Mouse (Mus musculus): Measurements from ENCODE around the gene Med16. TPM values are rescaled to one million over a fixed set of nuclear protein-coding genes. Genes with fewer than 3 reads are reported as not detected.

The Med16 gene
- polyA plus RNA-seq, 1 experiment from 2014 or later: 45.7 TPM

DNA sequence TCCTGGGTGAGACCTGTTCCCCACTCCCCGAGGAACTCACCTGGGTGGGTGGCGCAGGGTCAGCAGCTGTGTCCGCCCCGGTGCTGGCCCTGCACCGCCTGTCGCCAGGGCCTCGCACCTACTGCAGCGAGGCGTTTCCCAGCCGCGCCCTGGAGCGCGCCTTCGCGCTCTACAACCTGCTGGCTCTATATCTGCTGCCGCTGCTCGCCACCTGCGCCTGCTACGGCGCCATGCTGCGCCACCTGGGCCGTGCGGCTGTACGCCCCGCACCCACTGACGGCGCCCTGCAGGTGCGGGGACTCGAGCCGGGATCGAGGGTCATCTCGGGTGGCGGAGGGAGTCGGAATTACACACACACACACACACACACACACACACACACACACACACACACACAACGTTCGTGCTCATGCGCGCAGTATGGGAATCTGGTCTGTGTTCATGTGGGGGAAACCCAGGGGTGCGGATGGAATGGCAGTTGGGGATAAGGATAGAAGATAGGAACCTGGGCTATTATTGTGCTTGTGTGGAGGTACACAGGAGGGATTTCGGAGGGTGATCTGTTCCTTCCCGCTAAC lies 12.3 kb upstream of the Med16 start, which contains the start of gene R3hdm4:
R3hdm4 (minus strand) TSS at position 251 of the 578 bp plus-strand sequence.
- Histone ChIP-seq H3K4me1 (ENCODE audit: control insufficient read depth, insufficient read depth, low read length) (peaks cover 25% of the 10 kb centered on the region), H3K36me3 (ENCODE audit: control insufficient read depth, insufficient read depth, low read length) (no peaks in the 10 kb centered on the region), H3K9ac (ENCODE audit: low read length) (peak within 1 kb of the TSS; percentile 20), H3K27me3 (ENCODE audit: control insufficient read depth, insufficient read depth, low read length) (peaks cover 62% of the 10 kb centered on the region), H3K4me2 (peak within 1 kb of the TSS; percentile 28), H3K9me3 (ENCODE audit: control insufficient read depth, low read length) (no peaks in the 10 kb centered on the region), H3K4me3 (ENCODE audit: low read depth, low read length) (peak within 1 kb of the TSS; percentile 15), H3K27ac (ENCODE audit: low read depth, low read length) (no peak within 1 kb of the TSS)
- ATAC-seq (ENCODE audit: low FRiP score) (no peak), DNase-seq (ENCODE audit: low spot score, missing footprints) (no peak)
- 4% methylated on average over 41 of the region's 41 CpGs for WGBS

DNA sequence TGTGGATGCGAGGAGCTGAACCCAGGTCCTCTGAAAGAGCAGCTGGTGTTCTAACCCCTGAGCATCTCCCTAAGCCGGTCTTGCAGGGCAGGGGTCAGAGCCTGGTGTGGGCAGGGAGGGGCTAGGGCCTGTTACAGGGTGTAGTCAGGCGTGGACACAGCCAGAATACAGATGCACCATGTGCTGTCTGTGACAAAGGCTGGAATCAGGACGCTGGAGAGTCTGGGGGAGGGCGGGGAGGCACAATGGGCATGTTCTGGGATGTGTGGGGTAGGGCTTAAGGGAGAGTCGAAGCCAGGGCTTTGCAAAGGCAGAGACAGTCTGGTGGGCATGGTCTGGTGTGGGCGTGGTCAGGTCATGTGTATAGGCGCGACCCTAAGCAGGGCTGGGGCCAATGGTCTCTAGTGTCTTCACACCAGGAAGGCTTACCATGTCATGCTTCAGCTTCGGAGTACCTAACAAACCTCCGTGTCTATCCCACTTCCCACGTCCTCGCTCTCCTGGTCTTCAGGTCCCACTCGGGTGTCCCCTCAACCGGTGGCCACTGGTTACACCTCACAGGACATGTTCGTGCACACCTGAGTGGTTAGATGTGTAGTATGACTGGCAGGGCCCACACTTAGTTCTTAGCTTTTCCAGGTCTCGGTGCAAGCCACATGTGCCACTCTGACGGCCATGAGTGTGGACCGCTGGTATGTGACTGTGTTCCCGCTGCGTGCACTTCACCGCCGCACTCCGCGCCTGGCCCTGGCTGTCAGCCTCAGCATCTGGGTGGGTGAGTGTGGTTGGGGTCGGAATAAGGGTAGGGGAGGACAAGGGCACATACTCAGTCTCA lies 11.6 kb upstream of the Med16 start:
- peaks cover 27% of the 10 kb centered on the region for H3K4me1 ChIP-seq (ENCODE audit: control insufficient read depth, insufficient read depth, low read length)
- H3K36me3 ChIP-seq (ENCODE audit: control insufficient read depth, insufficient read depth, low read length): no peaks in the 10 kb centered on the region
- peak; percentile 39 for ATAC-seq (ENCODE audit: low FRiP score)
- peak; percentile 91 for DNase-seq (ENCODE audit: low spot score, missing footprints)
- 15% methylated on average over 26 of the region's 26 CpGs for WGBS
- peak overlapping the region; percentile 12; the same call in 1 of the 2 replicates for H3K9ac ChIP-seq (ENCODE audit: low read length)
- peaks cover 60% of the 10 kb centered on the region for H3K27me3 ChIP-seq (ENCODE audit: control insufficient read depth, insufficient read depth, low read length)
- H3K27ac ChIP-seq (ENCODE audit: low read depth, low read length): no peak overlapping the region
- no peak overlapping the region; the same call in 1 of the 2 replicates for H3K4me2 ChIP-seq
- no peaks in the 10 kb centered on the region for H3K9me3 ChIP-seq (ENCODE audit: control insufficient read depth, low read length)
- H3K4me3 ChIP-seq (ENCODE audit: low read depth, low read length): 0 out of 2 replicates have a peak overlapping the region, but pooled peaks have one; percentile 2

DNA sequence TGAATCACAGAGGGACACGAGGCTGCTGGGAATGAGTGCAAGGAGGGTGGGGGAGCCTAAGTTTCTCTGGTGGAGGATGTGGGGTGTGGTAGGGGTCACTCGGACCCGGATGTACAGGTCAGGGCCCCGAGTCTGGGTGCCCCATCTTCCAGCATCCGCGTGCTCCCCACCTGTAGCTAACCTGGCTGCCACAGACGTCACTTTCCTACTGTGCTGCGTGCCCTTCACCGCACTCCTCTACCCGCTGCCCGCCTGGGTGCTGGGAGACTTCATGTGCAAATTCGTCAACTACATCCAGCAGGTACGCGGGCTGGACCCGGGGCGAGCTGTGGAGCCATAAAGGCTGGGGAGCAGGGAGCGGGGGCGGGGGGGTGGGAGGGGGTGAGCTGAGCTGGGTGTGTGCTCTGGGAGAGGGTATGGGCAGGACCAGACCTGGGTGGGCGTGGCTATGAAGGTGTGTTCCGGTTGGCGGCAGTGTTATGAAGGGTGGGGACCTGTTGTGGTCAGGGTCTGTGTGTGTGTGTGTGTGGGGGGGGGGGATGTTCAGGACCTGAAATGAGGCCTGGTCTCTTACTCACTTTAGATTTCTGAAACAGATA lies 10.6 kb upstream of the Med16 start:
- Histone ChIP-seq H3K27me3 (ENCODE audit: control insufficient read depth, insufficient read depth, low read length) (peaks cover 60% of the 10 kb centered on the region), H3K9ac (ENCODE audit: low read length) (no peak overlapping the region), H3K4me2 (0 out of 2 replicates have a peak overlapping the region, but pooled peaks have one; percentile 1), H3K27ac (ENCODE audit: low read depth, low read length) (no peak overlapping the region), H3K4me1 (ENCODE audit: control insufficient read depth, insufficient read depth, low read length) (peaks cover 29% of the 10 kb centered on the region), H3K9me3 (ENCODE audit: control insufficient read depth, low read length) (no peaks in the 10 kb centered on the region), H3K36me3 (ENCODE audit: control insufficient read depth, insufficient read depth, low read length) (no peaks in the 10 kb centered on the region), H3K4me3 (ENCODE audit: low read depth, low read length) (0 out of 2 replicates have a peak overlapping the region, but pooled peaks have one; percentile 1)
- ATAC-seq (ENCODE audit: low FRiP score) (no peak), DNase-seq (ENCODE audit: low spot score, missing footprints) (no peak)
- WGBS: 4% methylated on average over 21 of the region's 21 CpGs

DNA sequence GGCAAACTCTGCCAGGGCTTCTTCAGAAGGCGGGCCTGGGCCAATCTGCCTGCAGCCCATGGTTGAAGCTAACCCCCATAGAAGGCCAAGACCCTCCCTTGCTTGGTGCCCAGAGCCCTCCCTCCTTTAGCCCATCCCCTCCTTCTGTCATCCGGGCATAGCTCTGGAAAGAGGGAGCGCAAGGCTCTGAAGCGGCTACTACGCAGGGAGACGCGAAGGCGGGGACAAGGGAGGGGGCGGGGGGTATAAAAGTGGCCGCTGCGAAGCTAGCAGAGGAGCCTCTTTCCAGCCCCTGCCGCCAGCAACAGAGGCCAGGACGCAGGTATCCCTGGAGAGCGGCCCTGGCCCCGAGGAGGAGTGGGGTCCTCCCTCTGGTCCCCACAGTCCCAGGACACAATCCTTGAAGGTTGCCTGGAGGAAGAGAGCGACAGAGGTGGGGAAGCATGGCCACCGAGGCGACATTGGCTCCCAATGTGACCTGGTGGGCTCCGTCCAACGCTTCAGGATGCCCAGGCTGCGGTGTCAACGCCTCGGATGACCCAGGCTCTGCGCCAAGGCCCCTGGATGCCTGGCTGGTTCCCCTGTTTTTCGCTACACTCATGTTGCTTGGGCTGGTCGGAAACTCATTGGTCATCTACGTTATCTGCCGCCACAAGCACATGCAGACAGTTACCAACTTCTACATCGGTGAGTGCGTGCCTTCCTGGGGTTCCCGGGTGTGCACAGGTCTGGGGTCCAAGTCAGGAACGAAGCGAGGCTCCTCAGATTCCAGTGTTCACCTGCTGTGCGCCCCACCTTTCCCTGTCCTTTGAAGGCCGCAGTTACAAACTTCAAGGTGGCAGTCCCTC lies 9.7 kb upstream of the Med16 start:
- no peak overlapping the region for H3K9ac ChIP-seq (ENCODE audit: low read length)

DNA sequence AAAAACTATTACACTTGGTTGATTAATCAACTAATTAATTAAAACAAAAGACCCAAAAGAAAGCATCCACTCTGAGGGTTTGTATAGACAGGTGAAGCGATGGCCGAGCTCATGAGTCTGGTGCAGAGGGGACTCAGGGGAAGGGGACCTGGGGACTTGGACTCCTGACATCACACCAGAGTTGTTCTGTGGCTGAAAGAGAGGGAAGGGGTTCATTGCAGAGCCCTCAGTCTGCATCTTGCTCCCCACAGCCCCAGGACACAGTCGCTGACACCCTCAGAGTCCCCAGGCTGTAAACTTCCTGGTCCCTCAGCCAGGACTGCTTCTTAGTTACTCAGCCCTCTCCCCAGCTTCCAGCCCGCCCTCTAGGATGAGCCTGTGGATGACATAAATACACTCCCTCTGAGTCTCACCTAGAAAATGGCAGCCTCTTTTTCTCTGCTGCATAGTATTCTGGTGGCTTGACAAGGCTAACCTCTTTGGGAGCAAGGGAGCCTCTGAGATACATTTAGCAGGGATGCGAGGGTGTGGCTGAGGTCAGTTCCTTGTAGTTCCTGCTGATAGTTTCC lies 8.9 kb upstream of the Med16 start:
- ATAC-seq (ENCODE audit: low FRiP score): no peak
- WGBS: 64% methylated on average over 5 of the region's 5 CpGs
- Histone ChIP-seq H3K9me3 (ENCODE audit: control insufficient read depth, low read length) (no peaks in the 10 kb centered on the region), H3K27ac (ENCODE audit: low read depth, low read length) (no peak overlapping the region), H3K9ac (ENCODE audit: low read length) (peak overlapping the region; percentile 92; the same call in 1 of the 2 replicates), H3K36me3 (ENCODE audit: control insufficient read depth, insufficient read depth, low read length) (no peaks in the 10 kb centered on the region), H3K4me2 (peak overlapping the region; percentile 94), H3K4me3 (ENCODE audit: low read depth, low read length) (peak overlapping the region; percentile 72), H3K27me3 (ENCODE audit: control insufficient read depth, insufficient read depth, low read length) (peaks cover 54% of the 10 kb centered on the region), H3K4me1 (ENCODE audit: control insufficient read depth, insufficient read depth, low read length) (peaks cover 33% of the 10 kb centered on the region)
- no peak for DNase-seq (ENCODE audit: low spot score, missing footprints)

More for the DNA sequence above, 9.7 kb upstream of the Med16 start:
- Histone ChIP-seq H3K27me3 (ENCODE audit: control insufficient read depth, insufficient read depth, low read length) (peaks cover 60% of the 10 kb centered on the region), H3K9me3 (ENCODE audit: control insufficient read depth, low read length) (no peaks in the 10 kb centered on the region), H3K36me3 (ENCODE audit: control insufficient read depth, insufficient read depth, low read length) (no peaks in the 10 kb centered on the region), H3K27ac (ENCODE audit: low read depth, low read length) (no peak overlapping the region), H3K4me3 (ENCODE audit: low read depth, low read length) (no peak overlapping the region), H3K4me1 (ENCODE audit: control insufficient read depth, insufficient read depth, low read length) (peaks cover 33% of the 10 kb centered on the region), H3K4me2 (peak overlapping the region; percentile 6; the same call in 1 of the 2 replicates)
- WGBS: 4% methylated on average over 30 of the region's 35 CpGs
- ATAC-seq (ENCODE audit: low FRiP score) (no peak), DNase-seq (ENCODE audit: low spot score, missing footprints) (peak; percentile 89)

DNA sequence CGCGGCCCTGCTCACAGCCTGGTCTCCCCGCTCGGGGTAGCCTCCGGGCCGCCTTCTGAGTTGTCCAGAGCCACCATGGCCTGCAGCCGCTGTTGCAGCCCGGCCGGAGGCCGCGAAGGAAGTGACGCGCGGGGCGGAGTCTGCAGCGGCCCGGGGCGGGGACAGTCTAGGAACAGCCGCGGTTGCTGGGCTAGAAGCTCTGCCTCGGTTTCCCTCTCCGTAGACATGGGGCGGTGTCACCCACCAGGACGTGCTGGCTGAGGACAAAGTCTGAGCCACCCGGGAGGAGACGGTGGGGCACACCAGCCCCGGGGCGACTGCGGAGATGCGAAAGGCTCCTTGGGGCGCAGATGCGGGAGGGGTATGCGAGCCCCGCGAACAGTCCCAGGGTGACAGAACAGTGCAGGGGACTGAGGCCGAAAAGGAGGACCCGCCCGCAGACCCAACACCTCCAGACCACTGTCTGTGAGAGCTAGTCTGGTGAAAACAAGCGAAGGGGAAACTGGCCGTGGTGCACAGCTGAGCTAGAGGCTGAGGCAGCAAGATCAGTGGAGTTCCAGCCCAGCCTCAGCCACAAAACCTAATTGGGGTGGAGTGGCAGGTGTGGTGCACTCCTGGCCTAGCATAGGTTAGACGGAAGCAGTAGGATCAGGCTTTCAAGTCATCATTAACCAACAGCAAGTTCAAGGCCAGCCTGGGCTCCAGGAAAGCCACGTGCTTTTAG lies 8.2 kb upstream of the Med16 start, which contains the start of gene Kiss1r:
Kiss1r (plus strand) TSS at position 164 of the 724 bp plus-strand sequence.
- 0 out of 2 replicates have a peak within 1 kb of the TSS, but pooled peaks have one; percentile 35 for H3K27ac ChIP-seq (ENCODE audit: low read depth, low read length)
- peaks cover 48% of the 10 kb centered on the region for H3K27me3 ChIP-seq (ENCODE audit: control insufficient read depth, insufficient read depth, low read length)
- peak within 1 kb of the TSS; percentile 94 for H3K4me2 ChIP-seq
- peak; percentile 98 for DNase-seq (ENCODE audit: low spot score, missing footprints)
- H3K4me1 ChIP-seq (ENCODE audit: control insufficient read depth, insufficient read depth, low read length): peaks cover 33% of the 10 kb centered on the region
- 3% methylated on average over 39 of the region's 42 CpGs for WGBS
- peak; percentile 86 for ATAC-seq (ENCODE audit: low FRiP score)
- H3K9ac ChIP-seq (ENCODE audit: low read length): peak within 1 kb of the TSS; percentile 92
- peak within 1 kb of the TSS; percentile 72 for H3K4me3 ChIP-seq (ENCODE audit: low read depth, low read length)
- H3K9me3 ChIP-seq (ENCODE audit: control insufficient read depth, low read length): no peaks in the 10 kb centered on the region
- H3K36me3 ChIP-seq (ENCODE audit: control insufficient read depth, insufficient read depth, low read length): no peaks in the 10 kb centered on the region

DNA sequence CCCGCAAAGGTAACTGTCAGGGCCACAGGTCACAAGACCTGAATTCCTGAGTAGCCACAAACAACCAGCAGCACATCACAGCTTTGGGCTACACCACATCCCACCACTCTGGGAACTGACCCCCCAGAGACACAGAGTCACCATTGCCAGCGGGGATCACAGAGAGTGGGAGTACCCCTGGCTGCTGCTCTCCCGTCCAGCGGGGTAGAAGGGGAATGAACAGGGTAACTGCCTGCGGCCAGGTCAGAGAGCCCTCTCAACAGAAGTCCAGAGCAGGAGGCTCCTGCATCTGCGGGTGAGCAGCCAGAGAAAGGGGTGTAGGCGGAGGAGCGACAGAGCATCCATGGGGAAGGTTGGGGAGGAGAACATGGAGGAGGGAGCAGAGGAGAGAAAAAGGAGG lies 7.4 kb upstream of the Med16 start:
- Histone ChIP-seq H3K27me3 (ENCODE audit: control insufficient read depth, insufficient read depth, low read length) (peaks cover 39% of the 10 kb centered on the region), H3K4me1 (ENCODE audit: control insufficient read depth, insufficient read depth, low read length) (peaks cover 27% of the 10 kb centered on the region), H3K4me2 (peak overlapping the region; percentile 94), H3K36me3 (ENCODE audit: control insufficient read depth, insufficient read depth, low read length) (no peaks in the 10 kb centered on the region), H3K9me3 (ENCODE audit: control insufficient read depth, low read length) (no peaks in the 10 kb centered on the region), H3K4me3 (ENCODE audit: low read depth, low read length) (peak overlapping the region; percentile 72), H3K9ac (ENCODE audit: low read length) (peak overlapping the region; percentile 92), H3K27ac (ENCODE audit: low read depth, low read length) (0 out of 2 replicates have a peak overlapping the region, but pooled peaks have one; percentile 35)
- DNase-seq (ENCODE audit: low spot score, missing footprints): no peak
- no peak for ATAC-seq (ENCODE audit: low FRiP score)
- 6% methylated on average over 8 of the region's 8 CpGs for WGBS

Measured in midbrain, embryonic 11.5 days (tissue).